Mouse (Mus musculus) lung, embryonic 16.5 days (tissue): ENCODE measurements at regions not wholly inside any gene's neighbourhood (a gene's known extent, or its start where the extent isn't known, plus 50 kb on each side); places are given as distances from the start of the nearest gene placed in this dataset.

Experiments
- ATAC-seq: fragments of 200-750 bp; cut with Nextera tagmentation; 2 replicates; pipeline ENCODE4 v1.8.0; 2017; ENCODE audit warnings: low read depth, mild to moderate bottlenecking, moderate library complexity
- H3K27ac ChIP-seq: fragments of 300-500 bp; sonication (generic); 2 replicates; pipeline ENCODE4 v1.5.1; 2014; ENCODE audit warnings: mild to moderate bottlenecking, control low read depth, low read length
- H3K27me3 ChIP-seq: fragments of 300-500 bp; sonication (generic); 2 replicates; pipeline ENCODE4 v1.6.1; 2014; ENCODE audit warnings: low read depth, low read length, mixed read lengths; ENCODE audit not compliant: control insufficient read depth, insufficient read depth
- H3K36me3 ChIP-seq: fragments of 300-500 bp; sonication (generic); 2 replicates; pipeline ENCODE4 v1.6.1; 2014; ENCODE audit warnings: low read length; ENCODE audit not compliant: control insufficient read depth, insufficient read depth
- H3K4me1 ChIP-seq: fragments of 300-500 bp; sonication (generic); replicated peaks from 2 replicates; pipeline ENCODE4 v1.6.1; 2014; ENCODE audit warnings: low read length, mixed read lengths; ENCODE audit not compliant: control insufficient read depth, insufficient read depth
- H3K4me2 ChIP-seq: fragments of 300-500 bp; sonication (generic); 2 replicates; pipeline ENCODE4 v1.6.1; 2014; ENCODE audit warnings: low read depth, low read length, control low read depth
- H3K4me3 ChIP-seq: fragments of 300-500 bp; sonication (generic); 2 replicates; pipeline ENCODE4 v1.5.1; 2014; ENCODE audit warnings: mild to moderate bottlenecking, low read length, control low read depth
- H3K9ac ChIP-seq: fragments of 300-500 bp; sonication (generic); 2 replicates; pipeline ENCODE4 v1.6.1; 2014; ENCODE audit warnings: low read length, control low read depth
- H3K9me3 ChIP-seq: fragments of 300-500 bp; sonication (generic); 2 replicates; pipeline ENCODE4 v1.6.1; 2016; ENCODE audit warnings: low read length; ENCODE audit not compliant: control insufficient read depth
- WGBS: fragments of 180-500 bp; shearing (Covaris S2); extraction: QIAGEN DNeasy Blood & Tissue Kit; methylation state at CpG from one replicate; pipeline ENCODE4 v1.1.7; 2014; 5-methylcytosine and 5-hydroxymethylcytosine counted together

- Histone ChIP-seq H3K4me2 (no peak overlapping the region), H3K4me3 (no peak overlapping the region), H3K9ac (no peak overlapping the region), H3K9me3 (no peaks in the 10 kb centered on the region), H3K27me3 (no peaks in the 10 kb centered on the region), H3K27ac (no peak overlapping the region), H3K4me1 (no peaks in the 10 kb centered on the region), H3K36me3 (no peaks in the 10 kb centered on the region)
- no peak for ATAC-seq
- WGBS = 90% methylated on average over 2 of the region's 2 CpGs
Observed at GRCm38 (mm10) chr12:42369029-42369577, 882.9 kb upstream of the Lrrn3 start.

- Histone ChIP-seq H3K9ac (no peak overlapping the region), H3K36me3 (no peaks in the 10 kb centered on the region), H3K4me3 (no peak overlapping the region), H3K4me2 (no peak overlapping the region), H3K4me1 (no peaks in the 10 kb centered on the region), H3K27me3 (no peaks in the 10 kb centered on the region), H3K9me3 (no peaks in the 10 kb centered on the region), H3K27ac (no peak overlapping the region)
- ATAC-seq = no peak
- WGBS = 73% methylated on average over 3 of the region's 3 CpGs
Observed at GRCm38 (mm10) chr12:42338996-42339680, 852.9 kb upstream of the Lrrn3 start.

DNA sequence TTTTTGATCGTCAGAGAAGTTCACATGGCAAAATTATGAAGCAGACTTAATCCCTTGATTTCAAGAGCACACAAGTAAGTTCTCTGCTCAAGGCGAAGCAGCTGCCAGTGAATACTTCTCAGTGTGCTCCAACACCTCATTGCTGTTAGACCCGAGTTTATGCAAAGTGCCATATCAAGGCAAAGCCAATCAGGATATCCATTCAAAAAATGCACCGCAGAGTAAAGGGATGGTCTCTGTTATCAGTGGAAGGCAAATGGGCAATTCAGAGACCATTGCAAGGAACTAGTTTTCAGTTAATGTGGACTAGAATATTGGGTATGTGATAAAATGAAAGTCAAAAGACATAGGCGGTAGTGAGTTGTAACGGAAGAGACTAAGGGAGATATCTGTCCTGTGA, 820.2 kb upstream of the Lrrn3 start:
- Histone ChIP-seq H3K27ac (no peak overlapping the region), H3K27me3 (no peaks in the 10 kb centered on the region), H3K36me3 (no peaks in the 10 kb centered on the region), H3K4me2 (no peak overlapping the region), H3K9ac (no peak overlapping the region), H3K4me3 (no peak overlapping the region), H3K9me3 (no peaks in the 10 kb centered on the region), H3K4me1 (no peaks in the 10 kb centered on the region)
- ATAC-seq = no peak
- 63% methylated on average over 6 of the region's 6 CpGs for WGBS

- no peaks in the 10 kb centered on the region for H3K4me1 ChIP-seq
- H3K4me3 ChIP-seq = no peak overlapping the region
- no peak for ATAC-seq
- no peaks in the 10 kb centered on the region for H3K36me3 ChIP-seq
- no peaks in the 10 kb centered on the region for H3K9me3 ChIP-seq
- H3K9ac ChIP-seq = no peak overlapping the region
- no peak overlapping the region for H3K4me2 ChIP-seq
- H3K27me3 ChIP-seq = no peaks in the 10 kb centered on the region
- WGBS = 75% methylated on average over 9 of the region's 9 CpGs
- H3K27ac ChIP-seq = no peak overlapping the region
Observed at GRCm38 (mm10) chr12:42277241-42278032, 791.2 kb upstream of the Lrrn3 start.

DNA sequence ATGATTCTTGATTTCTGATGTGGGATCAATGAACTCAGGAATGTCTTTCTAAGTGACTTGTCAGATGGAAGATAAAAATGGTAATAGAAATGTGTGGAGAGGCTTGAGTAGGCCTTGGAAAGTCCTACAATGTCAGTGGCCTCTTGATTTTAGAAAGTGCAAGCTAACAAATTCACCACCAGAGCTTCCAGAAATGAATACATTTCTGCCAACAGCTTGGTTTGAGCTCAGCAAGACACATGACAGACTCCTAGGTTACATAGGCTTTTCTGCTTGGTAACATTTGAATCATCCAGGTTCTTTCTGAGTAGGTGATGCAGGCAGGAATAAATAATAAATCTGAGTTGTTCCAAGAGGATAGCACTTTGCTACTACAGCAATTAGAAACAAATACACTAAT, 764.2 kb upstream of the Lrrn3 start:
- H3K4me3 ChIP-seq = no peak overlapping the region
- no peaks in the 10 kb centered on the region for H3K36me3 ChIP-seq
- H3K4me2 ChIP-seq = no peak overlapping the region
- no peaks in the 10 kb centered on the region for H3K4me1 ChIP-seq
- no peaks in the 10 kb centered on the region for H3K9me3 ChIP-seq
- no peak for ATAC-seq
- H3K27ac ChIP-seq = no peak overlapping the region
- no peak overlapping the region for H3K9ac ChIP-seq
- H3K27me3 ChIP-seq = no peaks in the 10 kb centered on the region

DNA sequence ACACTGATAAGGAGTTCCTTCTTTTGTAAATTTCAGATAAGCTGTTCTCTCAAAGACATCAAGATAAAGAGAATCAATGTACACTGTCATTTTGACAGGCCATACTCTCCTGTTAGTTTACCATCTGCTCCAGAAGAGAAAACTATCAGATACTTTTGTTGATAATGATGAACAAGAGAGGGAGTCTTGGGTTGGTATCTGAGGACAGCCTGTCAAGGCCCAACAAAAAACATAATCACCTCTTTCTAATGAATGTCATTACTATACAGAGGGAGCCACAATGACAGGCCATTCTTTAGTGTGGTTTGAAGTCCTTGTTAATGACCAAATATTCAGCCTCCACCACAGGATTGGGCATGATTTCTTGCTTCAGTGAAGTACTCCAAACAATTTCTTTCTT, 743.0 kb upstream of the Lrrn3 start:
- Histone ChIP-seq H3K36me3 (no peaks in the 10 kb centered on the region), H3K4me3 (no peak overlapping the region), H3K27ac (no peak overlapping the region), H3K4me2 (no peak overlapping the region), H3K9me3 (no peaks in the 10 kb centered on the region), H3K4me1 (no peaks in the 10 kb centered on the region), H3K27me3 (no peaks in the 10 kb centered on the region), H3K9ac (no peak overlapping the region)
- ATAC-seq = no peak

DNA sequence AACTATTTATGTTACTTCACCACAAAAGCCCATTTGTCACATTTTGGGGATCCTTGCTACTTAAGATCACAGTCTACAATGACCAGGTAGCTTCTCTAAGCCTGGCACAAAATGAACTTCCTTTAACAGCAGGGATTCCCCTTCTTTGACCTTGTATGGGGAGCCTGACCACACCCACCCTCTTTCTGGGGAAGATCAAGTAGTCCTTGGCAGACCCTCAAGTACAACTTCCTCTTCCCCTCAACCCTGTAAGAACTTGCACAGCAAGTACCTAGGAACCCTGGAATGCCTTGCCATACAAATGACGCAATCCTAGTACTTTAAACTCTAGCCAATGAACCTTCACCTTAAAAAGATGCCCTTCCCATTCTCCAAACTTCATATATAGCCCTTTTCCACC, 695.4 kb upstream of the Lrrn3 start:
- Histone ChIP-seq H3K36me3 (no peaks in the 10 kb centered on the region), H3K27me3 (no peaks in the 10 kb centered on the region), H3K27ac (no peak overlapping the region), H3K4me3 (no peak overlapping the region), H3K9ac (no peak overlapping the region), H3K4me1 (no peaks in the 10 kb centered on the region), H3K9me3 (no peaks in the 10 kb centered on the region), H3K4me2 (no peak overlapping the region)
- ATAC-seq = no peak
- 64% methylated on average over 1 of the region's 1 CpGs for WGBS

- H3K9ac ChIP-seq = no peak overlapping the region
- H3K36me3 ChIP-seq = no peaks in the 10 kb centered on the region
- H3K4me2 ChIP-seq = no peak overlapping the region
- H3K4me3 ChIP-seq = no peak overlapping the region
- H3K4me1 ChIP-seq = no peaks in the 10 kb centered on the region
- no peaks in the 10 kb centered on the region for H3K27me3 ChIP-seq
- WGBS = 67% methylated on average over 1 of the region's 1 CpGs
- no peak overlapping the region for H3K27ac ChIP-seq
- ATAC-seq = no peak
- H3K9me3 ChIP-seq = no peaks in the 10 kb centered on the region
Observed at GRCm38 (mm10) chr12:42179947-42180669, 693.9 kb upstream of the Lrrn3 start.

- no peak overlapping the region for H3K27ac ChIP-seq
Observed at GRCm38 (mm10) chr12:42147971-42148370, 661.7 kb upstream of the Lrrn3 start.

More at GRCm38 (mm10) chr12:42147971-42148370, 661.7 kb upstream of the Lrrn3 start:
- no peaks in the 10 kb centered on the region for H3K4me1 ChIP-seq
- H3K9ac ChIP-seq = no peak overlapping the region
- H3K27me3 ChIP-seq = no peaks in the 10 kb centered on the region
- WGBS = 88% methylated on average over 4 of the region's 4 CpGs
- H3K36me3 ChIP-seq = no peaks in the 10 kb centered on the region
- H3K4me3 ChIP-seq = no peak overlapping the region
- no peak for ATAC-seq
- H3K9me3 ChIP-seq = no peaks in the 10 kb centered on the region
- no peak overlapping the region for H3K4me2 ChIP-seq
